Mouse (Mus musculus): ENCODE results near the gene Riox2.

The Riox2 gene

DNA sequence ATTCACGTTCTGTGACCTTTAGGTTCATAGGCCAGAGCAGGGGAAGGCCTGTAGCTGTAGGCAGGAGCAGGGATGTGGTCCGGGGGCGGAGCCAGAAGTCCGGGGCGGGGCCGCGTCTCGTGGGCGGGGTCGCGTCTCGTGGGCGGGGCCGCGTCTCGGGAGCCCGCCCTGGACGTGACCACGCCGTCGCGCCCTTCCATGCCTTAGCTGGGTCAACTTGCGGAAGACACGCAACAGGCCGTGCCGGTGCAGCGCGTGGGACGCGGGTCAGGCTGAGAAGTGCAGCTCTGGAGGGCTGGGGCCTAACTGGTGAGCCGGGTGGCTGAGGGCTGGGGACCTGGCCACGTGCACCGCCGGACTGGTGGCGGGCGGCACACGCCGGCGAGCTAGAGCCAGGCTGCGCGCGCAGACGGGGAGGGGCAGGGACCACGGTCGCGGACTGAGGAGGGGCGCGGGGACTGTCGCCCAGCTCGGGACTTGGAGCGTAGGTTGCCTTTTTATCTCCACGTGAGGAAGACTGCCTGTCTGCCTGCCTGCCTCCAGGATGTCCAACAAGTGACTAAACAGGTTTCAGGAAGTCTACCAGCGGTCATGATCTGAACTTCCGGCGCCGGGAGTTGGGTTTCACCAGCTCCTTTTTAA lies at the start of gene Riox2:
TSS of gene Riox2 (plus strand) at position 139 of the 642 bp plus-strand sequence.
- DNase-seq (ENCODE audit: low read depth): peak; percentile 91

DNA sequence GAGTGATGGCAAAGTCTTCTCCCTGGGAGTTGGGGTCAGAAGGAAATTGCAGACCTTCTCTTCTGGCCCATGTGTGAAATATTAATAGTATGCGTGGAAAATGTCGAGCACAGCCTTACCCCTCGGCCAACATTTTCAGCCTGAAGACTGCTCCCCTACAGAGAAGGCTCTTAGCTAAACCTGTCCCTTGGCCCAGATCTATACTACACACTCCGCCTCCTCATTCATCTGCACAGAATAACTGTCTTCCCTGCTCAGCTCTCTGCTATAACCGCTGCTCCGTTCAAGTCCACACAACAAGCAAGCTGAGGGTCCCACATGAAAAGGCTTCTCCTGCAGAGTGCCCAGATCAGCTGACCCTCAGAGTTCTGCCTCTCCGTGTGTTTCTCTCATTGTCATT lies 43.6 kb upstream of the Riox2 start:
- DNase-seq (ENCODE audit: low read depth): no peak

DNA sequence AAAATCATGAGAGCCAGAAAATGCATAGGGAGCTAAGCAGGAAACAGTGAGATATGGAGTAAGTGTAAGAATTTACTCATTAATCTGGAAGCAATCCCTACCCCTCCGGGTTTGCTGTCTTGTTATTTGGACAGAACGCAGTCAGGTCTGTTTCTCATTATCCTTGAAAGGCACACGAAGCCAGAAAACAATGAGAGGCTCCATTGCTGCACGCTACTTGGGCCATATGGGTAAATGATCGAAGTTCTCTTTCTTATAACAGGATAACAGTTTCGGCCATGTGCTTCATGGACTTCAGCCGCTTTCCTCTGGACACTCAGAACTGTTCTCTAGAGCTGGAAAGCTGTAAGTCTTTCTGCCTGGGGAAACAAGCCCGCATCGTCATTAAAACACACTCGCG lies 38.4 kb upstream of the Riox2 start:
- DNase-seq (ENCODE audit: low read depth): no peak

DNA sequence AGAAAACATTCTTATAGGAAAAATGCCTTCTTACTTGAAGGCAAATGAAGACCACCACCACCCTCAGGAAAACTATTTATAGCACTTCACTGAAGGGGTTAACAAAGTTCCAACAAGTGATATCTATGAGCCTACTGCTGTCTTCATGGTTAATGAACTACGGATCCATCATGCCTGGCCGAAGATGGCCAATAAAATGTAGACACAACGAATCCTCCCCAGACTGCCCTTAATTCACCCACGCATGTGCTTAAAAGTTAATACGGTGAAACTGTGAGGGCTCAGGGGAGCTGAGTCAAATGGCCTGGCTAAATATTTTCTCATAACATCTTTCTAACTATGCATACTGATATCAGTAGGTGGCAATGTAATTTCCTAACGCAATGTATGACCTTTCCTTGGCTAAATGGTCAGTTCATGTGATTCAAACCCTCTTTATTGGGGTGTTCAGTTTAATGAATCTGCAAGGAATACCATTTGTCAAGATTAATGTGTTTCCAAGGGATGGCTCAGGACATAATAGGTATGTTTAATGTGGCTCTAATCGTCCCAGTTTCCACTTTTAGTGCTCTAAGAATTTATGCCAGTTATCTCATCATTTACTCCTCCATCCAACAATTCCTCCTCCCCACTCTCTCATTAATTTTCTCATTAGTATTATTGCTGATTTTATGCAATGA lies 26.6 kb upstream of the Riox2 start:
- DNase-seq (ENCODE audit: low read depth): no peak

DNA sequence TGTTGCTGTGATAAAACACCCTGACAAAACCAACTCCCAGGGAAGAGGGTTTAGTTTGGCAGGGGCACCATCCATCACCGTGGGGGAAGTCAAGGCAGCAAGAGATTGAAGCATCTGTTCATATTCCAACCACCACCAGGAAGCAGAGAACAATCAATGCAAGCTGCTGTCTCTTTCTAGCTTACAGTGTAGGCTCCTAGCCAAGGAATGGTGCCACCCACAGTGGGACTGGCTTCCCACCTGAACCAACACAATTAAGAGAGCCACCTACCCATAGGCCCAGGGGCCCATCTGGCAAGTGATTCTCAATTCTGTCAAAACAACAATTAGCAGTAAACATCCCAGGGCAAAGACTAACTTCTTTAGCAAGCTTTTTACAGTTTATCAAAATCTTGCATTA lies 23.4 kb upstream of the Riox2 start:
- DNase-seq (ENCODE audit: low read depth): no peak

DNA sequence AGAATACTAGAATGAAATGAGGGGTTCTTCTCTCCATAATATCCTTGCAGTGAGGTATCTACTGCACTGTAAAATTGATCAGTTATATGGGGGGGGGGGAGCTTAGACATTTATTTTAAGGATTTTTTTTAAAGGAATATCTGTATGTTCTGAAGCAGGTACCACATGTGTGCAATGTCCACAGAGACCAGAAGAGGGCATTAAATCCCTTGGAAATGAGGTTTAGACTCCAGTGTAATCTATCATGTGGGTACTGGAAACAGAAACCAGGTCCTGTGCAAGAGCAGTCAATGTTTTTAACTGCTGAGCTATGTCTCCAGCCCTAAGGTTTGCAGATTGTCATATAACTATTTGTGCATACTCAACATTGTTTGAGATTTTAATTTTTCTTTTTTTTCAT lies 22.5 kb upstream of the Riox2 start:
- DNase-seq (ENCODE audit: low read depth): peak; percentile 43

DNA sequence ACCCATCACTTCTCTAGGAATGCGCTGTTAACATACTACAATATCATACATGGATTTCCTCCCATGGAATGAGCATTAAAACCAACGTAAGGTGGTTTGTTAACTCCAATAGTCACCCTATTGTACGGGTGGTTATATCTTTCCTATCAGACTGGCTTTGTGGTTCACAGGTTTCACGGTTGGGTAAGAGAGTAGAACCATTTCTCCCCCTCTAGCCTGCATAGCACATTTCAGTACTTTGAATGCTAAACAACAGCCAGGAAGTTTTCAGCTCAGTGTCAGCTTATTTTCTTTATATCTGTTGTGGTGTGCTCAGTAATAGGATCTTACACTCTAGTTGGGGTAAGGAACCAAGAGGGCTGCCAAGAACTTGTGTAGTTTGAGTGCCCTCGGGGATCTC lies 19.8 kb upstream of the Riox2 start:
- DNase-seq (ENCODE audit: low read depth): no peak

DNA sequence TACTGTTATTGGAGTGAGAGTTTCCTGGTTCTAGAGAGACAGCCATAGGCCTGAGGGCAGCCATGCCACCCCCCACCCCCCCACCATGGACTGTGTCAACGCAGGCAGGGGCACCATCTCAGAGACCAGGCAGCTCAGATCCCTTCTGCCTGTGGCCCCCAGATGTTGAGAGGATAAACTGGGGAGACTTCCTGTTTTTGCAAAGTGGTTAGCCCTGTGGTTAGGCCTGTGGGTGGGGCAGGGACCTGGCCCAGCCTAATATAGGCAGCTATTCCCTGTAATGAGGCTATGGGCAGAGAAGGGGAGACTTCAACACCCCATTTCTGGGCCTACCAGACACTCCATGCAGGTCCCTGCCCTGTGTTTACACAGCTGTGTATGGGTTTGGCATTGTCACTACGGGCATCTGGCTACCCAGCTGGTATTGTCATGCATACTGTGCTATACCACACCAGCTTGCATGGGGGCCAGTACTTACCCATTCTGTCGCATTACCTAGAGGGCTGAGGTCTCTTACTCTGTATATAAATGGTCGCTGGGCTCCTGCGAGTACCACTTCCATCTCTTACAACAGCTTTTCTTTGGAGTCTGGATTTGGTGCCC lies 12.2 kb upstream of the Riox2 start:
- peak; percentile 42 for DNase-seq (ENCODE audit: low read depth)

DNA sequence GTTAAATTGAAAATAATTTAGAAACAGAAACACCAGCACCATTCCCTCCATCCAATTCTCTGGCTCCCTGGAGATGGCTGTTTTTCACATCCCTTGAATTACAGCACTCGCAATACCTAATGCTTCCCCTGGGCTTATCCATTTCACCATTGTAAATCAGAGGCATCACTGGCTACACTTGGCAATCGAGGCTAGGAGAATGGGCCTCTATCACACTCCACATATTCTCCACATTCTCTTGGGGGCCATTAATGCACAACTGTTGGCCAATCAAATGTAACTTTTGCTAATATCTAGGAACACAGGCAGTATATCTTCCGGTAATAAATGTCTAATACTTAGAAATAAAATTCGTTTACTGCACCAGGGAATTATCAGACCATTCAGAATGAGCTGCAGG lies 8.0 kb upstream of the Riox2 start:
- no peak for DNase-seq (ENCODE audit: low read depth)

DNA sequence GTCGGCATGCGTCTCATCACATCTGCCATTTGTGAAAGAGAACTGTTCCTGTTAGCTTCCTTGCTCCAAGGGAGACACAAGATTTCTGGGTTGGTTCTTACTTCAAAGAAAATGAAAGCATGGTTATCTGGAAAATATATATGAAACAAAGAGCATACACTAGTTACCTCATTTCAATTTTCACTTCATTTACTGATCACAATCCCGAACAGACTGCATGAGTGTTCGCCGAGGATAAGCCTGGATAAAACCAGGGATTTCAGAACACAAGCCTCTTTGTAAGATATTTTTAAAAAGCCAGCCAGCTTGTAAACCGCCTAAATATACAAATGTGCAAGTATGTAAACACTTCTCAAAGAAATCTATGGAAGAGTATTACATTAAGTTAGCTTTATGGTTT lies 7.6 kb upstream of the Riox2 start:
- no peak for DNase-seq (ENCODE audit: low read depth)

DNA sequence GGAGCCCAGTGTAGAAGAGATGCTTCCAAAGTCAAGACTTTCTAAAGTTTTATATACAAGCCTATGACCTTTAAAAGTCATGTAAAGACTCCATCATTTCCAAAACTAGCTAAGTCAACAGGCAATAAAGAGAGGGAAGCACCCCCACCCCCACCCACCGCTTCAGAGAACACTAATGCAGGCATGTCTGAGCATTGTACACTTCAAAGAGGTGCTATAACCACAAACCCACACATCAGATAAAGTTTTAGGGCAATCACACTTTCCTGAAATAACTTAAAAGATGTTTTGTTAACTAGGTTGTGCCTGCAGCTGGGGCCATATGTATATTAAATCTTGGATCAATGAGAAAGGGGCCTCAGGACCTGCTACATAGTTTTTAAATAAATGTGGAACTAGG lies 1.7 kb upstream of the Riox2 start:
- DNase-seq (ENCODE audit: low read depth): peak; percentile 65

DNA sequence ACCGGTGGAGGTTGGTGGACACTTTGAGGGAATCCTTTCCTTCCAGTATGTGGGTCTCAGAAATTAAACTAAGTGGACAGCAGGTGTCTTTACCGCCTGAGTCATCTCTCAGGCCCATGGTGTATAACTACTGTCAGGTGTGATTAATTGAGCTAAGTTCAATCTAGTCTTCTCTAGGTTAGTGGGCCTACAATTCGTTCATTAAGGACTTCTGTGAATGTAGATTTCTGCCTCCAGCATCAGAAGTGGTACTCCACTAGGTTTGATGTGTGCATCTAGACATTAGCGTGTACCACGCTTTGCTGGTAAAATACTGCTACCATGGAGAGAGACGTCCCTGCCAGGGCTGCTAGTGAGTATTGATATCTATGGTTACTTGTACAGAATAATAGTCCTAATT lies 971 bp downstream of the Riox2 start:
- no peak for DNase-seq (ENCODE audit: low read depth)

DNA sequence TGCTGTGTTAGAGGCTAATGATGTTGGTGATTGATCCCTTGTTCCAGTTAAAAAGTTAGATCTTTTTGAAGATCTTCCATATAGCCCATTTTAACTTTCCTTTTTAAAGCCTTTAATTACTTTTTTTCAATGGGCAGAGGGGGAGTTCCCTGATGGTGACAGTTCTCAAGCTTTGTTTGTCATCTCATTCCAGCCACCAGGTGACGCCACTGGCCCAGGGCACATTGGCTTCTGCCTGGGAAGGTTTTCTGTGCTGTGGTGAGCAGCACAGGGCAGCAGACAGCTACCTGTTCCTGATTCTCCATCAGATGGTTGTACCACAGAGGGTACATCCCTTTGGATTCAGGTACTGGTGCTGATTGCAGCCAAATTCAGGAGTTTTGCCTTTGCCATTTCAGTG lies 3.2 kb downstream of the Riox2 start:
- DNase-seq (ENCODE audit: low read depth): peak; percentile 73

DNA sequence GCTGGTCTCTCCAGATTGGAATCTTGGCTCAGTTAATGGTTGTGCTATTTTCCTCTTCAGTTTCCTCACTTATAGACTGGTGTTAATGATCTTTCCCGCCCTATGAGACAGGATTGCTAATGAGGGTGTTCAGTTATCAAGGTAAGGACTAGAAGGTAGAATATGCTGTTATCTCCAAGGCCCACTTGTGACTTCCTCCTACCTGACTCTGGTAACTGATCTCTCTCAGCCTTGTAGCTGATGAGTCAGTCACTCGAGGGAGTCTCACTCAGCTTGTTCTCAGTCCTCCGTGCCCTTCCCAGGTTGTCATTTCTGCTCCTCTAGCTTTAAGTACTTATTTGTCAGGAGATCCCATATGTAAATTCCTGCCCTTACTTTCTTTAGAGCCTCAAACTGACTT lies 6.4 kb downstream of the Riox2 start:
- no peak for DNase-seq (ENCODE audit: low read depth)

DNA sequence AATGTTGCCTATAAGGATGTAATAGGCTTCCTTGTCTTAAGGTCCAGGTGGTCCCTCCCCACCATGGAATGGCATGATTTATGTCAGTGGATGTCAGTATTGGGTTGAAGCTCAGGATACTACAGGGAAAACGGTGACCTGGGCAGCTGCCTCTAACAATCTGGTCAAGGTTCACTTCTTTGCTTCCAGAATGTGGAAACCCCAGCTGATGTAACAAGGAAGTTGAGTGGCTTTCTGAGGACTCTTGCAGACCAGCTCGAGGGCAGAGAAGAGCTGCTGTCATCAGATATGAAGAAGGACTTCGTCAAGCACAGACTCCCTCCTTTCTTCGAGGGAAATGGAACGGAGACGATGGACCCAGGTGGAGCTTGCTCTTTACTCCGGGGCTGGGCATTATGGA lies 15.7 kb downstream of the Riox2 start:
- no peak for DNase-seq (ENCODE audit: low read depth)

DNA sequence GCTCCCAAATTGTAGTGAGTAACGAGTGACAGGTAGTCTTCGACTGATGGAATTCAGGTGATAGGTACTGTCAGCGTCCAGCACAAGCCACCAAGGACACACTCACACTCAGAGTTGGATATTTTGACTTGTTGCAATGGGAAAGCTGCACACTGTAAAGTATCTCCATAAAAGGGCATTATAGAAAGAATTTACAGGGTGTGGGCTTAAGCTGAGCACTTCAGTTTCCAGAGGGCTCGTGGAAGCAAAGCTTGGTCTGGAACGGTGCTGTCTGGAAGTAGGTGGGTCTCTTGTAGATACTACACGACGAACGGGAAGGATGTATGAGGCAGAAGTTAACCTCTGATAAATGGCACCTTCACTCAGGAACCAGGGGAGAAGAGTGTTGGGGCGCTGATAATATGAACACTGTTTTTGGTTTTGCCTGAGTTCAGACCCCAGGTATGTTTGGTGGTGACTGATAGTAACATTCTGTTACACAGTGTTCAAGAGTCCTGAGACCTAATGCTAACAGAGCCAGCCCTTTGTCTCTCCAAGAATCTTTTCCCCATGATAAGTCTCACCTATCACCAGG lies 16.5 kb downstream of the Riox2 start:
- DNase-seq (ENCODE audit: low read depth): no peak

DNA sequence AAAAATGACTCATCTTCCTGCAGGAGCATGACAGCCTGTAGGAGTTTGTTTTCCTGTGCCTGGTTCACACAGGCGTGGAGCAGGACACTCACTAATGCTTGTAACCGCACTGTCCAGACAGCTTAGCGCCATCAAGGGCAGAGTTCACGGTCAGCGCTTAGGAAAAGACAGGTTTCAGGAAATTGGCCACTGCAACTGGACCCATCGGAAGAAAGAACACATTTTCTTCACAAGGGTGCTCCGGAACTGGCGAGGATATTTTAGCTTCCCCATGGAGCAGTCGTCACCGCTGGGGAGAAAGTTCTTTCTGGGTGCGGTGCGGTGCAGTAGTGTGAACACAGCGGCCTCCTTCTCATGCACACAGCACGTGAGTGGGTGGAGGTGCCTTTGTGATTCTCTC lies 21.6 kb downstream of the Riox2 start:
- DNase-seq (ENCODE audit: low read depth): no peak

DNA sequence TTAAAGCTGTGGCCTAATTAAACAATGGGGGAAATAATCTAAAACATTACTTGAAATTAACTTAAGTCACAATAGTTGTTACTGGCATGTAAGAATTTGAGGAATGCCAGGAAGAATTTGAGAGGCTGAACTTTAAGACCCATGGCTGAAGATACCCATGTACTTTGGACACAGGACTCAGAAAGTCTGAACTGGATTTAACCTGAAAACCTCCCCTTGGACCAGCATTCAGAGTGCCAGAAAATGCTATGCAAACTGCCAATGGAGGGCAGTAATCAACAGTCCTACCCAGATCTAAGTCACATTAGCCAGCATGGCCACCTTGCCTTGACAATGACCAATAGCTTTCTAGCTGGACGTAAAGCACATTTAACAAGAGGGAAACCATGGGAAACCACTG lies 26.4 kb downstream of the Riox2 start:
- DNase-seq (ENCODE audit: low read depth): no peak

DNA sequence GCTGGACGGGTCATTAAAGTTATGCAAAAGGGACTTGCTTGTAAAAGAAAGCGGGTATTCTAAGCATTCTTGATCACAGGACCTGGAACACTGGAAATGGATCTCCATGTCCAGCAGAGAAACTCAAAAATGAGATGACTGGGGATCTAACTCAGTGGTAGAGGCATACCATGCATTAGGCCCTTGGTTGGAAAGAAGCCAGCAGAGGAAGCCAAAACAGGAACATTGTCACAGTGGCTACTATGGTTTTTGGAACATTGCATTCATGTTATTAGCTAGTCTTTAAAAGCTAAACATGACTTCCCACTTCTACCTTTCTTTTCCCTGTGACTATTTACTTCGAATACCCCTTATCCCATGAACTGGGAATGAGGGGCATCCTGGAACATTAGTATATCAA lies 27.6 kb downstream of the Riox2 start:
- no peak for DNase-seq (ENCODE audit: low read depth)

DNA sequence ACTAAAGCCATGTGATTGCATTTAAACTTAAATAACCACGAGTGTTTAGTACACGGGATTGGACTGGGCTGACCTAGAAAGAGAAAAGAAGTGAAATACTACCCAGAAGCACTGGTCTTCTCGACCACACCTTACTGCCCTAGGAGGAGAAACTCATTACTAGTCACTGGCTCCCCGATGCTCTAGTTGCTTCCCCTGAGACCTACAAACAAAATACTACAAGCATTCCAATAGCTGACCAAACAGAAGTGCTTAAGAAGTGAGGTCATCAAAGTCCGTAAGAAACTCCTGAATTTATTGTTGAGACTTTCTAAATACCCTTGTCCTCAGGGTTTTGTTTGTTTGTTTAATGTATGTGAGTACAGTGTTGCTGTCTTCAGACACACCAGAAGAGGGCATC lies 38.3 kb downstream of the Riox2 start:
- DNase-seq (ENCODE audit: low read depth): no peak

DNA sequence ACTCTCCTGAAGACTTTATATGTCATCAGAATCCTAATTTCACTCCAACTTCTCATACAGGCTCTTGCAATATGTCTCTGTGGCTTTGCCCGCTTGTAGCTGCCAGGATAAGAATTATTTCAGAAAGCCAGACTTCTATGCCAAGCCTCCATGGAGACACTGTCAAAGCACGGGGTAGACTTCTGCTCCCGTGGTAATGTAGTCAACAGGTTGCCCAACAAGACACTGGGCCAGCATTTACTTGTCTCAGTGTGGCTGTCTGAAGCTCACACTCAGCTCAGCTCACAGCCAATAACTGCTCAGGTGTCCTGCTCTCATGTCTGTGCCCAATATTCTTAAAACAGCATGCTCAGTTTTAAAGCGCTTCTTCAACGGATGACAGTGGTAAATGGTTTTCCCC lies 43.6 kb downstream of the Riox2 start:
- DNase-seq (ENCODE audit: low read depth): peak; percentile 6

DNA sequence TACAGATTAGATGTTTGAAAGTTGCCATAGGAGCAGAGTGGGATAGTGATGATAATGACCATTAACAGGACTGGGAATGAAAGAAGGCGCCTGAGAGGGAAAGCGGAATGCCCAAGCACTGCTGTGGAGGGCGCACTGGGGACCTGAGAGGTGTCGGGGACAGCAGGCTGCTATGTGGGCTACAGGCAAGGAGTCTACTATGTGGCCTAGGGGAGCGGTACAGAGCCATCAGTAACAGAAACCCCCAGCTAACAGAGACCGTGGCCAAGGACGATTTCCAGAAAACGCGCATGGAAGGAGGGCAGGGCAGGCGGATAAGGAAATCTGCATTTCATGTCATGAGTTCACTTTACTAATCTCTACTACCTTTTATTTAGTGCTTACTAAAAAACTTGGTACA lies 45.4 kb downstream of the Riox2 start:
- no peak for DNase-seq (ENCODE audit: low read depth)

DNA sequence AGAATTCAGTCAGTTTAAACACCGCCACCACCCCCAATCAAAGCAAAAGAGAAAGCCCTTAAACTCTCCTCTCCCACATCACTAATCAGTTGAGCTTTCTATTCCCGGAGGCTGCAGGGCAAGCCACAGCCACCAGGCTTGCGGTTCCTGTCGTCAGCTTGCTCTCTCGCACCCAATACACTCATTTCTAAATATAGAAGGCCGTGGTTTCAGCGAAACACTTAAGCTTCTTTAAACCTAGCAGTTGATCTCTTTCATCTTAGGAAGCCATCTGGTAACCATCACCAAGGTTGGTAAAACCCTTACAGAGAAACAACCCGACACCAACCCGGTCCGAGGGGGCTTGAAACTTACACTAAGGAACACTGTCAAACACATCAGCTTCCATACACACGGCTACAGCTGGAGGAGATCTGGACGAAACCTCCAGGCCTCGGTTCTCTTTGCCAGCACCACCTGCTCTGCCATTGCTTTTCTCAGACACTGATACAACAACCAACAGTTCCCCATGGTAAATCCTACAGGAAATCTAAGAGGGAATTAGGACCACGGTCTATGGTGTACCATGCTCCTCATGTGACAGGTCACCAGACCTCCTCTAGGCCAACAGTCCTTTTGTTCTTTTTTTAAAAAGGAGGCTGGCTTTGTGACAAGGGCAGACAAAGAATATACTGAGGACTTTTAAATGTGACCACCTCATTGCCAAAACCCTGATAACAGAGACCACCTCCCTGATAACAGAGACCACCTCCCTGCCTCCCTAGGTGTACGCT lies 46.1 kb downstream of the Riox2 start:
- peak; percentile 74 for DNase-seq (ENCODE audit: low read depth)

Measured in naive thymus-derived CD4-positive, alpha-beta T cell, adult 2 months (primary cell).